Mouse (Mus musculus) duodenum, adult 2 months (tissue): ENCODE results near the gene Gpr1. TPM values are rescaled to one million over a fixed set of nuclear protein-coding genes. Genes with fewer than 3 reads are reported as not detected.

ENCODE experiments used
- polyA plus RNA-seq: library from polyadenylated mRNA; depleted of rRNA; stranded (reverse); fragments of >200 nt; gene quantifications from 2 replicates; pipeline ENCODE4 v1.2.3, GENCODE M21; 2012; ENCODE audit warnings: low replicate concordance; rRNA removed

Gene Gpr1
- not detected in 2 replicates for polyA plus RNA-seq

DNA sequence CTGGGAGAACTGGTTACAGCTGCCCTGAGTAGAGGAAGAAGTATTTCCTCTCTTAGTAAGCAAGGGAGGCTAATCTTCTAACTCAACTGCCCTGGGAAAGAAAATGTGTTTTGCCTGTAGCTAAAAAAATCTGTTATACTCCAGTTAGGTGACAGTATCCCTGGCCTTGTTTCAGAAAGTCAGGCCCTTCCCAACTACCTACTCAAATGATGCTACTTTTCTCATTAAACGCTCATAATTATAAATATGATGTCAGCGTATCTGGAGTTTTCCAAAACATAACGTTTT, at the start of gene Gpr1:
Gene Gpr1, minus strand, starts transcription at position 273 of the 288 bp plus-strand sequence.

DNA sequence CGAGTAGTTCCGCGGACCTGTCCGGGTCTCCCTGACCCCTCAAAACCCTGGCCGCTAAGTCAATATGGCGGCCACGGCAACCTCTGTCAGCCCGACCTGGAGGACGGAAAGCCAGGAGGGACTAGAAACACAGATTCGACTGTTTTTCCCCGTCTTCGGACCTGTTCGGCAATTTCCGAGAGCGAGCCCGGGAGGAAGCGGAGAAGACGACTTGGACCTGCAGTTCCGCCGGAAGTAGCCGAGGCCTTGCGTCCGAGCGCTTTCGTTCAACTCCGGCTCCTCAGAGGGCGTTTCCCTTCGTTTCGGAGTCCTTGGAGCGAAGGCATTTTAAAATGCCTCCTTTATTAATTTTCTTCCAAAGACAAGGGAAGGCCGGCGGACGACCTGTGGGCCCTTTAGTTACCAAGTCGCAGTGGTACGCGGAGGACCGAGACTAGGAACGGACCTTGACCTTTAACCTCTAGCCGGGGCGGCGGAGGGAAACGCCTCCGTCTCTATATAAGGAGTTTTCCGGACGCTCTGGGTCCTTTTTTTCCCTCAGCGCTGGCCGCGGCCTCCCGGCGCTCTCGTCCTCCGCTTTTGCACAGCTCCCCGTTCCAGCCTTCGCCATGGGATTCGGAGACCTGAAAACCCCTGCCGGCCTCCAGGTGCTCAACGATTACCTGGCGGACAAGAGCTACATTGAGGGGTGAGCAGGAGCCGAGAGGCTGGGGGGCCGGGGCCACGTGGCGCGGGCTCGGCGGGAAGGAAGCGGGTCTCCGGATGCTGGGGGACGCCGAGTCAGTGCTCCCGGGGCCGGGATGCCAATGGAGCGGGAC, 37.5 kb downstream of the Gpr1 start, which contains the start of the genes Eef1b2 and Ndufs1:
Gene Eef1b2, plus strand, starts transcription at position 222 of the 818 bp plus-strand sequence.
Gene Ndufs1, minus strand, starts transcription at position 230 of the 818 bp plus-strand sequence.

Other genes starting within 250 kb of the Gpr1 start
- gene Ino80d, start 99.9 kb downstream of the Gpr1 start, polyA plus RNA-seq: 4.0 and 6.5 TPM in 2 replicates
- 349 and 371 TPM in 2 replicates for gene Eef1b2, start 37.7 kb downstream of the Gpr1 start, polyA plus RNA-seq
- gene Ndufs1, start 37.7 kb downstream of the Gpr1 start, polyA plus RNA-seq: 15.2 and 23.7 TPM in 2 replicates
- gene Zdbf2, start 58.7 kb upstream of the Gpr1 start, polyA plus RNA-seq: not detected in 2 replicates
- gene Adam23, start 231.3 kb upstream of the Gpr1 start, polyA plus RNA-seq: 0.51 and 0.66 TPM in 2 replicates